Mouse (Mus musculus) heart, postnatal 0 days (tissue): Measurements from ENCODE around the gene Rgs6.

Experiments
- CTCF ChIP-seq: IDR thresholded peaks from 2 replicates; pipeline ENCODE4 v1.5.1; 2016; ENCODE audit warnings: antibody characterized with exemption, control low read depth, low read depth
- EP300 ChIP-seq: IDR thresholded peaks from 2 replicates; pipeline ENCODE4 v1.6.1; 2016; ENCODE audit warnings: antibody characterized with exemption, low read depth

DNA sequence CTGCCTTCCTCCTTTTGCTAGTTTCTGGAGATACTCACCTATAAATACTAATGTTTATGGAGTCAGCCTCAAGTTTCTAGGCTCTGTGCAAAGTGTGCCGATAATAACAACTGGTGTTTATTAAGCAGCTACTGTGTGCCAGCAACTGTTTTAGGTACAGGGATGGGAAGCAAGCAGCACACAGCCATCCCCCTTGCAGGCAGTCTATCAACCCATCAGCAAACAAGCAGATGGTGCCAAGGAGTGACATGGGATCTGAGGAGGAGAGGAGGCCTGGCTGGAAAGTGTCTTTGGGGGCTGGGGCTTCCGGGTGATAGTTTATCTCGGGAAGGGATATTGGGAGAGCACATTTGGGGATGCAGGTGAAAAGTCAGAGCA is 111.4 kb downstream of the Rgs6 start:
- TF ChIP-seq CTCF (no peak), EP300 (no peak)
